Mouse (Mus musculus): ENCODE measurements around the gene Atg101.
A peak's percentile ranks its signal among the peaks of the same experiment; 100 is the strongest.

Gene Atg101

GRCm38 (mm10) chr15:101333165-101333564, 49.1 kb downstream of the Atg101 start:
- no peak for DNase-seq (ENCODE audit: low spot score in 2 of 2)

DNA sequence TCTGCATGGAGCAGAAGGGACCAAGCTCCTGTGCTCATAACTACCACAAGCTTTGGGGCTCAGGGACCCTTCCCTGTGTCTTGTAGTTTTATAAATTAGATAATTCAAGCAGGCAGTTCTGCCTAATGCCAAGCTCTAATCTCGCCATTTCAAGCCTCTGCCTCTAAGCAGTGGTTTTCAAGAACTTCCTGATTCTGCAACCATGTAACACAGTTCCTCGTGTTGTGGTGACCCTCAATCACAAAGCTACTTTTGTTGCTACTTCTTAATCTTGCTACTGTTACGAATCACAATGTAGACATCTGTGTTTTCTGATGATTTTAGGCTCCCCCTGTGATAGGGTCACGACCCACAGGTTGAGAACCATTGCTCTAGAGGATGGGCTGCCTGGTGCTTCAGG, 49.6 kb downstream of the Atg101 start:
- no peak for DNase-seq (ENCODE audit: low spot score in 2 of 2)

DNA sequence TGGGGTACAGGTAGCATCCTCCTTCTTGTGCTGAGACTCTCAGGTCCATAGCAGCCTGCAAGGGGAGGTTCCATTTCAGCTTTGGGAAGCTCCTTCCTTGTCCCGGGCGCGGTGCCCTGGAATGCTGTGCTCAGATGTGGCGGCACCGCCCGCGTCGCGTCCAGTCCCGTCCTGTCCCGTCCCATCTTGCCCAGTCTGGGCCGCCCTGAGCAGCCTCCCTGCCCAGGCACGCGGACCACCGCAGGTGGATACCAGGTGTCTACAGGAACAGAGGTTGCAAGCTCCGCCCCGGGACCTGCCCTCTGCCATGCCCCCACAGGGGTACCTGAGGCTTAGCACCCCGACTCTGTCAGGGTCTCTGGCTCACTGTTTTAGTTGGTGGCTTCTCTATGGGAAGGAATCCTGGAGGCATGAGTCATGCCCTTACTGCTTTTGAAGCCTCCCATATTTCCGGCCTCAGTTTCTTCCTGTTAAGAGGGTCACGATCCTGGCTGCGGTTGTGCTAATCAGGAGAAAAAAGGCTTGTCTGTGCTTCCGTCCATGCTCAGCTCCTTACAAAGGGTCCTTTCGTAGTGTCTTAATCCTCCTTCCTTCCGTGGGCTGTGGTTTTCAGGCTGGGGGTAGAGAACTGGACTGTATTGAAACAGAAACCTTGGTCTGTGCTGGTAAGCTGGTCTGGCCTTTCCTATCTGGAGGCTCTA, 52.6 kb downstream of the Atg101 start:
- no peak for DNase-seq (ENCODE audit: low spot score in 2 of 2)

GRCm38 (mm10) chr15:101338359-101338758, 54.3 kb downstream of the Atg101 start:
- no peak for DNase-seq (ENCODE audit: low spot score in 2 of 2)

- peak; percentile 84 to 90 for DNase-seq (ENCODE audit: low spot score in 2 of 2)
These were observed 55.5 kb downstream of the Atg101 start for GRCm38 (mm10) chr15:101339537-101339936.

All from frontal cortex, postnatal 36 days (tissue).